Mouse (Mus musculus) v-Abl transformed pro-B cells (cell line): ENCODE results near the gene Cdc42ep4.

Experiments
- in situ Hi-C, 2 experiments: fragments of 400-800 bp; cut with MboI; formaldehyde crosslinking; loops; one replicate each; pipeline ENCODE4 v1.15.1; 2025; ENCODE audit not compliant: unreplicated experiment in 2 of 2

Cdc42ep4 gene

GRCm38 (mm10) chr11:113751484-113752084 is at the start of gene Cdc42ep4:
Gene Cdc42ep4 (minus strand): TSS chr11:113751881.
- in situ Hi-C loops: no loop called here

- in situ Hi-C loops: loop anchor here in 1 of 2 experiments (10.0 to 25.0 kb wide), 2 partner anchors 505 to 613 kb away; no protein-coding TSS in a partner anchor
Measured at GRCm38 (mm10) chr11:113800026-113800425, 48.3 kb upstream of the Cdc42ep4 start.

GRCm38 (mm10) chr11:113799041-113799447 is 47.4 kb upstream of the Cdc42ep4 start:
- in situ Hi-C loops: no loop called here

GRCm38 (mm10) chr11:113798011-113798410 is 46.3 kb upstream of the Cdc42ep4 start:
- in situ Hi-C loops: no loop called here

- in situ Hi-C loops: no loop called here
Measured at GRCm38 (mm10) chr11:113797014-113797983, 45.6 kb upstream of the Cdc42ep4 start.

- in situ Hi-C loops: no loop called here
Measured at GRCm38 (mm10) chr11:113795846-113796245, 44.2 kb upstream of the Cdc42ep4 start.

- in situ Hi-C loops: no loop called here
Measured at GRCm38 (mm10) chr11:113791357-113792215, 39.9 kb upstream of the Cdc42ep4 start.

- in situ Hi-C loops: no loop called here
Measured at GRCm38 (mm10) chr11:113789101-113789500, 37.4 kb upstream of the Cdc42ep4 start.

GRCm38 (mm10) chr11:113788183-113788789 is 36.6 kb upstream of the Cdc42ep4 start:
- in situ Hi-C loops: no loop called here

GRCm38 (mm10) chr11:113787432-113788182 is 35.9 kb upstream of the Cdc42ep4 start:
- in situ Hi-C loops: no loop called here

GRCm38 (mm10) chr11:113787009-113787408 is 35.3 kb upstream of the Cdc42ep4 start:
- in situ Hi-C loops: no loop called here

GRCm38 (mm10) chr11:113786395-113786794 is 34.7 kb upstream of the Cdc42ep4 start:
- in situ Hi-C loops: no loop called here

- in situ Hi-C loops: no loop called here
Measured at GRCm38 (mm10) chr11:113785406-113786171, 33.9 kb upstream of the Cdc42ep4 start.

- in situ Hi-C loops: no loop called here
Measured at GRCm38 (mm10) chr11:113784656-113785396, 33.1 kb upstream of the Cdc42ep4 start.

GRCm38 (mm10) chr11:113782496-113782895 is 30.8 kb upstream of the Cdc42ep4 start:
- in situ Hi-C loops: no loop called here

- in situ Hi-C loops: no loop called here
Measured at GRCm38 (mm10) chr11:113782006-113782405, 30.3 kb upstream of the Cdc42ep4 start.

GRCm38 (mm10) chr11:113779680-113780041 is 28.0 kb upstream of the Cdc42ep4 start:
- in situ Hi-C loops: no loop called here
